Mouse (Mus musculus) midbrain, embryonic 16.5 days (tissue): Measurements from ENCODE around the gene Sesn1. TPM values are rescaled to one million over a fixed set of nuclear protein-coding genes. Genes with fewer than 3 reads are reported as not detected.
A peak's percentile ranks its signal among the peaks of the same experiment; 100 is the strongest.

Source experiments
- ATAC-seq: fragments of 200-750 bp; cut with Nextera tagmentation; 2 replicates; pipeline ENCODE4 v1.8.0; 2017; ENCODE audit warnings: moderate TSS enrichment
- H3K27ac ChIP-seq: fragments of 300-500 bp; sonication (generic); 2 replicates; pipeline ENCODE4 v1.5.1; 2014; ENCODE audit warnings: mild to moderate bottlenecking, low read length, mixed read lengths
- H3K27me3 ChIP-seq: fragments of 300-500 bp; sonication (generic); 2 replicates; pipeline ENCODE4 v1.6.1; 2014; ENCODE audit warnings: low read depth, low read length, mixed read lengths; ENCODE audit not compliant: control insufficient read depth, insufficient read depth
- H3K36me3 ChIP-seq: fragments of 300-500 bp; sonication (generic); 2 replicates; pipeline ENCODE4 v1.6.1; 2014; ENCODE audit warnings: mild to moderate bottlenecking, low read length, moderate library complexity, mixed read lengths; ENCODE audit not compliant: control insufficient read depth, insufficient read depth
- H3K4me1 ChIP-seq: fragments of 300-500 bp; sonication (generic); 2 replicates; pipeline ENCODE4 v1.6.1; 2014; ENCODE audit warnings: mild to moderate bottlenecking, low read length, mixed read lengths; ENCODE audit not compliant: control insufficient read depth, insufficient read depth
- H3K4me2 ChIP-seq: fragments of 300-500 bp; sonication (generic); 2 replicates; pipeline ENCODE4 v1.6.1; 2014; ENCODE audit warnings: mild to moderate bottlenecking, low read length, mixed read lengths
- H3K4me3 ChIP-seq: fragments of 300-500 bp; sonication (generic); 2 replicates; pipeline ENCODE4 v1.5.1; 2014; ENCODE audit warnings: low read depth, mild to moderate bottlenecking, low read length, moderate library complexity, mixed read lengths
- H3K9ac ChIP-seq: fragments of 300-500 bp; sonication (generic); 2 replicates; pipeline ENCODE4 v1.6.1; 2014; ENCODE audit warnings: low read depth, low read length, mixed read lengths
- H3K9me3 ChIP-seq: fragments of 300-500 bp; sonication (generic); replicated peaks from 2 replicates; pipeline ENCODE4 v1.6.1; 2014; ENCODE audit warnings: mild to moderate bottlenecking, low read length, mixed read lengths; ENCODE audit not compliant: control insufficient read depth, poor library complexity, severe bottlenecking
- WGBS: fragments of 180-500 bp; shearing (Covaris S2); extraction: QIAGEN DNeasy Blood & Tissue Kit; methylation state at CpG from one replicate; pipeline ENCODE4 v1.1.7; 2014; 5-methylcytosine and 5-hydroxymethylcytosine counted together
- polyA plus RNA-seq: library from polyadenylated mRNA; unstranded; fragments of >200 nt; fragmentation: Nextera tagmentation; extraction: Ambion mirVana; gene quantifications from 2 replicates; pipeline ENCODE4 v1.2.1, GENCODE M21; 2015

Sesn1 gene
- polyA plus RNA-seq, 1 experiment from 2014 or later, result 38.6 TPM

- H3K27ac ChIP-seq, result no peak overlapping the region
- H3K4me1 ChIP-seq, result peaks cover 13% of the 10 kb centered on the region
- ATAC-seq, result no peak
- H3K4me2 ChIP-seq, result peak overlapping the region; percentile 76
- H3K4me3 ChIP-seq, result peak overlapping the region; percentile 69
- 37% methylated on average over 4 of the region's 4 CpGs for WGBS
- no peak overlapping the region for H3K9ac ChIP-seq
- no peaks in the 10 kb centered on the region for H3K27me3 ChIP-seq
- no peaks in the 10 kb centered on the region for H3K36me3 ChIP-seq
- H3K9me3 ChIP-seq, result no peaks in the 10 kb centered on the region
Measured at GRCm38 (mm10) chr10:41888365-41888941, 78.7 kb downstream of the Sesn1 start.

- H3K4me3 ChIP-seq, result no peak overlapping the region
- no peak overlapping the region for H3K4me2 ChIP-seq
- H3K9me3 ChIP-seq, result no peaks in the 10 kb centered on the region
- ATAC-seq, result no peak
- no peak overlapping the region for H3K27ac ChIP-seq
- H3K27me3 ChIP-seq, result no peaks in the 10 kb centered on the region
- no peak overlapping the region for H3K9ac ChIP-seq
- peaks cover 16% of the 10 kb centered on the region for H3K4me1 ChIP-seq
- 0 out of 2 replicates have a peak, but pooled peaks cover under 1% of the 10 kb centered on the region for H3K36me3 ChIP-seq
- WGBS, result 55% methylated on average over 5 of the region's 5 CpGs
Measured at GRCm38 (mm10) chr10:41889566-41889965, 79.8 kb downstream of the Sesn1 start.

- Histone ChIP-seq H3K27me3 (no peaks in the 10 kb centered on the region), H3K4me3 (no peak overlapping the region), H3K9ac (no peak overlapping the region), H3K4me1 (peaks cover 16% of the 10 kb centered on the region), H3K27ac (no peak overlapping the region), H3K4me2 (no peak overlapping the region), H3K36me3 (0 out of 2 replicates have a peak, but pooled peaks cover 2% of the 10 kb centered on the region), H3K9me3 (no peaks in the 10 kb centered on the region)
- no peak for ATAC-seq
Measured at GRCm38 (mm10) chr10:41890537-41890936, 80.8 kb downstream of the Sesn1 start.

- 87% methylated on average over 4 of the region's 4 CpGs for whole genome bisulfite sequencing
- Histone ChIP-seq H3K9me3 (no peaks in the 10 kb centered on the region), H3K4me3 (no peak overlapping the region), H3K4me2 (no peak overlapping the region), H3K27ac (no peak overlapping the region), H3K9ac (no peak overlapping the region), H3K4me1 (peaks cover 16% of the 10 kb centered on the region), H3K36me3 (0 out of 2 replicates have a peak, but pooled peaks cover 4% of the 10 kb centered on the region), H3K27me3 (no peaks in the 10 kb centered on the region)
- ATAC-seq, result no peak
Measured at GRCm38 (mm10) chr10:41891312-41891711, 81.6 kb downstream of the Sesn1 start.

GRCm38 (mm10) chr10:41893433-41894411 is 84.0 kb downstream of the Sesn1 start:
- no peak overlapping the region for H3K9ac ChIP-seq
- H3K27ac ChIP-seq, result no peak overlapping the region
- no peak overlapping the region for H3K4me2 ChIP-seq
- peaks cover 10% of the 10 kb centered on the region; the same call in 1 of the 2 replicates for H3K36me3 ChIP-seq
- 58% methylated on average over 4 of the region's 4 CpGs for WGBS
- H3K4me3 ChIP-seq, result no peak overlapping the region
- H3K9me3 ChIP-seq, result no peaks in the 10 kb centered on the region
- no peak for ATAC-seq
- H3K27me3 ChIP-seq, result no peaks in the 10 kb centered on the region
- H3K4me1 ChIP-seq, result peaks cover 9% of the 10 kb centered on the region; the same call in 1 of the 2 replicates

- no peaks in the 10 kb centered on the region for H3K27me3 ChIP-seq
- no peak overlapping the region for H3K27ac ChIP-seq
- 0 out of 2 replicates have a peak, but pooled peaks cover 5% of the 10 kb centered on the region for H3K4me1 ChIP-seq
- H3K9me3 ChIP-seq, result no peaks in the 10 kb centered on the region
- H3K4me2 ChIP-seq, result no peak overlapping the region
- no peak overlapping the region for H3K4me3 ChIP-seq
- H3K9ac ChIP-seq, result no peak overlapping the region
- ATAC-seq, result no peak
- H3K36me3 ChIP-seq, result peaks cover 10% of the 10 kb centered on the region; the same call in 1 of the 2 replicates
Measured at GRCm38 (mm10) chr10:41896425-41896824, 86.7 kb downstream of the Sesn1 start.

- Histone ChIP-seq H3K4me2 (no peak overlapping the region), H3K9ac (no peak overlapping the region), H3K27me3 (no peaks in the 10 kb centered on the region), H3K4me1 (0 out of 2 replicates have a peak, but pooled peaks cover 5% of the 10 kb centered on the region), H3K36me3 (peaks cover 10% of the 10 kb centered on the region; the same call in 1 of the 2 replicates), H3K27ac (no peak overlapping the region), H3K4me3 (no peak overlapping the region), H3K9me3 (no peaks in the 10 kb centered on the region)
- no peak for ATAC-seq
- WGBS, result 95% methylated on average over 2 of the region's 2 CpGs
Measured at GRCm38 (mm10) chr10:41896865-41897264, 87.1 kb downstream of the Sesn1 start.

GRCm38 (mm10) chr10:41901456-41901855 is 91.7 kb downstream of the Sesn1 start:
- Histone ChIP-seq H3K4me2 (no peak overlapping the region), H3K9ac (no peak overlapping the region), H3K4me3 (no peak overlapping the region), H3K27me3 (no peaks in the 10 kb centered on the region), H3K27ac (no peak overlapping the region), H3K9me3 (no peaks in the 10 kb centered on the region), H3K4me1 (no peaks in the 10 kb centered on the region), H3K36me3 (peaks cover 11% of the 10 kb centered on the region; the same call in 1 of the 2 replicates)
- no peak for ATAC-seq
- WGBS, result 91% methylated on average over 8 of the region's 8 CpGs

- ATAC-seq, result no peak
- H3K4me1 ChIP-seq, result no peaks in the 10 kb centered on the region
- H3K9me3 ChIP-seq, result no peaks in the 10 kb centered on the region
- H3K9ac ChIP-seq, result no peak overlapping the region
- H3K27me3 ChIP-seq, result no peaks in the 10 kb centered on the region
- H3K27ac ChIP-seq, result no peak overlapping the region
- H3K36me3 ChIP-seq, result peaks cover 12% of the 10 kb centered on the region; the same call in 1 of the 2 replicates
- H3K4me3 ChIP-seq, result no peak overlapping the region
- no peak overlapping the region for H3K4me2 ChIP-seq
- 92% methylated on average over 6 of the region's 6 CpGs for WGBS
Measured at GRCm38 (mm10) chr10:41901864-41902263, 92.1 kb downstream of the Sesn1 start.
